Mouse (Mus musculus) neural tube, embryonic 14.5 days (tissue): Measurements from ENCODE around the gene Htr5a. TPM values are rescaled to one million over a fixed set of nuclear protein-coding genes. Genes with fewer than 3 reads are reported as not detected.

Experiments
- polyA plus RNA-seq: library from polyadenylated mRNA; unstranded; fragments of >200 nt; fragmentation: Nextera tagmentation; extraction: Ambion mirVana; gene quantifications from 2 replicates; pipeline ENCODE4 v1.2.1, GENCODE M21; 2014

The Htr5a gene
- polyA plus RNA-seq, 1 experiment from 2014 or later = 1.6 TPM

Other genes with a start within 250 kb of the Htr5a start
- gene Paxip1, start 50.5 kb upstream of the Htr5a start, polyA plus RNA-seq = 27.3 and 31.4 TPM in 2 replicates
- 72.7 and 78.9 TPM in 2 replicates for gene Insig1, start 229.2 kb downstream of the Htr5a start, polyA plus RNA-seq